Mouse (Mus musculus): Measurements from ENCODE around the gene Acot11. TPM values are rescaled to one million over a fixed set of nuclear protein-coding genes. Genes with fewer than 3 reads are reported as not detected.

Acot11 gene
- 7.2 and 11.2 TPM in 2 replicates for polyA plus RNA-seq (2012; rRNA removed)

DNA sequence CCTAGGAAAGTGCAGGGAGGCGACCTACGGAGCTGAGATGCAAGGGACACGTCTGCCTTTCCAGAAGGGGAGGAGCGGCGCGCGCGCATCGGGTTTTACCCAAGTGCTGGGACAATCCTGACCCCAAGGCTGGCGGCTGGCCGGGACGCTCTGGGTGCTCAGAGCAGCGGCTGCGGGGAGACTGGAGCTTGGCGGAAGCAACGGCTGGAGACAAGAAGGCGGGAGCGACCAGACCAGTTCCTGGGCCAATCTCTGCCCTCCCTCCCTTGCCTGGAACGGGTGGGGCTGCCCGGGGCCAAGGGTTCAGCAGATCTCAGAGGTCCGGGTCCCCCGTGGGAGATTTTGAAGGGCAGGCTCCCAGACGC is at the start of gene Acot11:
Gene Acot11, minus strand, starts transcription at position 89 of the 365 bp plus-strand sequence.
- DNase-seq (ENCODE audit: low spot score) = peak; percentile 49

DNA sequence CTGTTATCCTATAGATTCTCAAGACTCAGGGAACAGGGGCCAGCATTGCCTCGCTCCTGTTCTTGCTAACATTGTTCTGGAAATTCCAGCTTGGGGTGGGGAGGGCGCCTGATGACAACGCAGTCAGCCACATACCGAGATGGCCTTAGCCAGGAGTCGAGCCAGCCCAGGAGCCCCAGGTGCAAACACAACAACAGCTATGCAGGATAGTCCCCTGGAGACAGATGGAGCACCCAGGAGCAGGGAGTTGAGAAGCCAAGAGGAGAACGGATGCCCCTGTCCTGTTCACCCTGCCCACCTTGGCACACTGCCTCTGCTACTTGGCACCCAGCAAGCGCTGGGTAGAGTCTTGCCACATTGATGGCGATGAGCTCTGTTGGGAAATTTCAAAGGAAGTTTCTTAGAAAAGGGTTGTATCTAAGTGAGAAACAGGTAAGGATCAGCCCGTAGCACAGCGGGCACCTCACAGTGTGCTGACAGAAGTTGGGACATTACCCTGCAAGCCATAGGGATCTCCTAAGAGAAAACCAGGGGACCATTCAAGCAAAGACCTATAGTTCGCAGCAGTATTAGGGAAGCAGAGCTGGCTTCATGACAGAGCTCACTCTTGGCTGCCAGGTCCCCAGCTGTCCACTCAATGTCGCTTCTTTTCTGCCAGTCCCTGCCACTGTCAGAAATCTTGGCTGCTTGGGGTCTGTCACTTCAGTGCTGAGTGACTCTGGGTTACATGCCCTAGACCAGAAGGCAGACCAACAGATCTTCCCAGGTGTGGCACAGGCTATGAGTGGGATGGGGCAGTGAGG is 43.7 kb upstream of the Acot11 start:
- no peak for DNase-seq (ENCODE audit: low spot score)

DNA sequence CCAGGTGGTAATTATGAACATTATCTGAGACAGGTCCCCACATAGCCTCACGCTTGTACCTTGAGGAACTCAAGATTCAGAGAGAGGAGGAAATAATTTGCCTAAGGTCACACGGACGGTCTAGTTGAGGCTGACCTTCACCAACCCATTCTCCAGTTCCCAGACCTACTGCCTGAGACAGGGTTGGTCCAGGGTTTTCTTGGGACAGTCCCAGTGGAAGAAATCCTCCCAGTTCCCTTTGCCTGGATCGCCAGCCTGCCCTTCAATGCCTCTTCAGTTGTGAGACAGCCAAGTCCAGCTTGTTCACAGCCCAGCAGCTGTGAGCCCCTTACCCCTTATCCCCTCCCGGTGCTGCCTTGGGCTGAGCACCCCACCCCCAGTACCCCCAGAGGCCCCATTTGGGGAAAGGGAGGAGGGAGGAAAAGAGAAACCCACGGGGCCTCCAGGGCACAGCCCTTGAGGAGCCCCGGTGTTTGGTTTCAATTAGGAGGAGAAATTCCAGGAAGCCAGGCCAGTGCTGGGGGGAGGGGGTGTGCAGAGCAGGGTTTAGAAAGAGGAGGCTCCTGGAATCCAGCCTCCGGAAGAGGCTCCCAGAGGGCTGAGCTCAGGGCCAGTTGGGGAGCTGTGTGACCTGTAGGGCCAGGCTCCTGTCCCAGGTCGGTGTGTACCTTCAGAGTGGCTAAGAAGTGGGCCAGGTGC is 42.9 kb upstream of the Acot11 start:
- no peak for DNase-seq (ENCODE audit: low spot score)

DNA sequence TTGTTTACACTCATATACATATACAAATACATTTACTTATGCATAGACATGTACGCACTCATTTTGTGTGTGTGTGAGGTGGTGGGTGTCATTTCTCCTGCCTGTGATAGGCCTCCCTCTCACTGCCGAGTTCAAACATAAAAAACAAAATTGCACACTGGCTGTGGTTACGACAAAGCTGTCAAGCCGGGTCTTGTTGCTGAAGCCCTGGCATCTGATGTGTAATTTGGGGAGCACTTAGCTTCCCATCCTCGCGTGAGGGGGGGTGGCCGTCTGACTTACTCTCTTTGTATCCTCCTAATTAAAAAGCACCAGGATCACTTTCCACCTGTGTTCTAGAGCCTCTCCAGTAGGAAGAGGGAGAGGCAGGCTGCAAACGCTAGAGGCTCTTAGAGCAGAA is 37.8 kb upstream of the Acot11 start:
- DNase-seq (ENCODE audit: low spot score) = peak; percentile 19

DNA sequence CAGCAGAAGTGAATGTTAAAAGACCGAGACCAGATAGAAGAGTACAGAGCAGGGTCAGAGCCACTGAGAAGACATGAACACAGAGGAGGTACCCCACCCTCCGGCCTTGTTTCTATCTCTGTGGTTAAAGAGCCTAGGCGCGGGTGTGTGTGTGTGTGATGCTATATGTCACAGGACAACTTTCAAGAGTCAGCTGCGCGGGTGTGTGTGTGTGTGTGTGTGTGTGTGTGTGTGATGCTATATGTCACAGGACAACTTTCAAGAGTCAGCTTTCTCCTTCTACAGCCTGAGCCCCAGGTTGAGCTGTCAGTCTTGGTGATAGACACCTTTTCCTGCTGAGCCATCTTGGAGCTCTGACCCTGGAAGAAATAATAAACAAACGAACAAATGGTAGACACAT is 37.1 kb upstream of the Acot11 start:
- DNase-seq (ENCODE audit: low spot score) = no peak

DNA sequence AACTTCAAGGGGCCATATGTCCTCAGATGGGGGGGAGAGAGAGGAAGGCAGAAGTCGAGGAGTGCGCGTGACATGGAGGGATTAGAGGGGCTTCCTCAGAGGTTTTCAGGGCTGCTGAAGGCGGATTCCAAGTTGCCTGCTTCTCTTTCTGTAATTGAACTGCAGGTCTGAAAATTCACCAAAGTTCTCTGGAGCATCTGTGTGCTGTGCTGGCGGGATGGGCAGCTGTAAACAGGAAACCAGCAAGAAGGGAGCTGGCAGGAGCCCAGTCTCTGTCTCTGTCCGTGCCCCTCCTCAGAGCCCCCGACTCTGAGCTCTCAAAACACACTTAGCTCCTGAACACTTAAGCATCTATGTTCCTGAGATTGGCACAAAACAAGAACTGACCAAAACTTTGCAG is 36.5 kb upstream of the Acot11 start:
- DNase-seq (ENCODE audit: low spot score) = peak; percentile 18

DNA sequence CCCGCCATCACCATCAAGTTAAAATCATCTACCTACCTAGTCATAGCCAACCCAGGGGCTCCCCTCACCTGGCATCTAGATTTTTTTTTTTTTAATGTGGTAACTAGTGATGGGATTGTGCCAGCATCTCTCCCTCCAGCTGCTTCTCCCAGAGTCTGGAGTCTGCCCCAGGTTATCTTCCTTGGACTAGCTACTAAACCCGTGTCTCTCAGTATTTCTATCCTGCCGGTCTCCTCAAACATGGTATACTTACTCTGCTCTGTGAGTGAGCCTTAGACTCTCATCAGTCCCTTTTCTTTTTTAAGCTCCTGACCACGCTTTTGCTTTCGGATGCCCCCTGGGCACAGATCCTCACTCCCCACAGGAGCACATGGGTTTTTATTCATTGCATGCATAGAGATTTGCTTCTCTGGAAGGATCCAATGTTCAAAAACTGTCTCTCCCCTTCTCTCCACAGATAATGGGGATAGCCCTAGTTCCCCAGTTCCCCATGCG is 35.9 kb upstream of the Acot11 start:
- peak; percentile 15 for DNase-seq (ENCODE audit: low spot score)

DNA sequence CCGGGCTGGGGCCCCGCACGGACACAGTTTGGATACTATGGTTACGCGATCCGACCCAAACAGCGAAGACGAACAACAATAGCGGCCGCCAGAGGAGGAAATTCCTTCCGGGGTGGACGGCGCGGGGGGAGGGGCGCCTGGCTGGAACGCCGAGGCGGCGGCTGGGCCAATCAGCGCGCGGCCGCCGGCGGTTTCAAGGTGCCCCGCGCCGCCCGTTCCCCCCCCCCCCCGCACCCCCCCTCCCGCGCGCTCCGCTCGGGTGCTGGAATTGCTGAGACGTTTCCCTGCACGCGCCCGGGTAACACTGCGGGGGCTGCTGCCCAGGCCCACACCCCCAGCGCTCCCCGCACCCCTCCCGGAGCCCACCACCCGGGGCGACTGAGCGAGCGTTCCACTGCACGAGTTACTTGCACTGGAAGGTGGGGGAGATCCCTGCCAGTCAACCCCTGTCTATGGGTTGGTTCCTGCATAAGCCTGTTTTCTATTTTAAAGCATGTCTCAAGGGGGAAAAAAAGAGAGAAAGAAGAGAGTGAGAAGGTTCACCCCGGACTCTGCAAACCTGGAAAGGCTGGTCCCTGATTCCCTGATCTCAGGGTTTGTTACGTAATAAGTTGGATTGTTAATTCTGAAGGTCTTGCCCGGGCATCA is 35.3 kb upstream of the Acot11 start:
- DNase-seq (ENCODE audit: low spot score) = peak; percentile 86

DNA sequence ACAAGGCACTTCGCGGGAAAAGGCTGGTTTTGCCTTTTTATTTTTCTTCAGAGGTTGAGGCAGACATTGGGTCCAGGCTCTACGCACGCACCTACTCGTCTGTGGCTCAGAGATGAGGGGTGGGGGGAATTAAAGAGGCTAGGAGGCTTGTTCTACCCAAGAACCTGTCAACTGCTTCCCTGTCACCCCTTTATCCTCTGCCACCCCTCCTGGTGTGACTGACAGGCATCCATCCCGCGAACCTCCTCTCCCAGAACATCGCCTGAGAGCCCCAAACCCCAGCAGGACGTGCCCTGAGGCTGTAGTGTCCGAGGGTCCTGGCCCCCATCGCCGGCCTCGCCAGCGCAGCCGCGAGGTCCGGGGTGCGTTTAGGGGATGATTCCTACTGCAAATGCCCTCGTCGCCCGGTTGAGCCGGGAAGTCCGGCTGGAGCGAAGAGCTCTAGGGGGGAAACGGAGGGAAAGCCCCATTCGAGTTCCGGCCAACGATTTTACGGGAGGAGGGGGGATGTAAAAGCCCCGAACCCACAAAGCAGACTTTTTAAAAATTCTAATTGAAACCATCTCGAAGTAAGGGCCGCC is 34.5 kb upstream of the Acot11 start:
- DNase-seq (ENCODE audit: low spot score) = peak; percentile 55

DNA sequence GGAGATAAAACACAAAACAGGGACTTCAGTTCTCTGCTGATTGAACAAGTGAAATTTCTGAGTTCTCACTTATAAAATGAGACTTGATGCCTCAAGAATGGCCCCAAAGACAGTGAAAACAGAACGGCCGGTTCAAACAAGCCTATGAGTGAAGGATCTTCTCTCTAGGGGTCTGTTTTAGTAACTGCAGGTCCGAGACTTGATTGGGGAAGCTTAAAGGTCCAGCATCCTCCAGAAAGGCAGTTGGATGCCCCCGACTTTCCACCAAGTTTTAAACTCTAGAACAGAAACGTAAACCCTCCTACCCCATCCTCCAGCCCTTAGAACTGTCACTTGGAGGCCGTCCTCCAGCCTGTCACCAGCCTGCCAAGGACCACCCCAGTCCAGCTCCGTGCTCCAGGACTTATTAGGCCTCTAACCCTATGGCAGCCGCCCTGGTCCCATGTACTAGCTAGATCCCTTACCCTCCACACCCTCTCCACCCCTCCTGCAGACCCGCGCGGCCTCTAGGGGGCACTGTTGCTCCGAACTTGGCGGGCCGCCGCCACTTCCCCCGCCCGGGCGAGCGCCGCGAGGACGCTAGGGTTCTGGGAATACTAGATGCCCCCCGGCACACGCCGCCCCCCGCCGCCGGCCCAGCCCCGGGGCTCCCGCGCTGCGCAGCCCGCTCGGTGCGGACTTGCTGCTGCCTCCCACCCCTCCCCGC is 33.9 kb upstream of the Acot11 start:
- DNase-seq (ENCODE audit: low spot score) = peak; percentile 99

DNA sequence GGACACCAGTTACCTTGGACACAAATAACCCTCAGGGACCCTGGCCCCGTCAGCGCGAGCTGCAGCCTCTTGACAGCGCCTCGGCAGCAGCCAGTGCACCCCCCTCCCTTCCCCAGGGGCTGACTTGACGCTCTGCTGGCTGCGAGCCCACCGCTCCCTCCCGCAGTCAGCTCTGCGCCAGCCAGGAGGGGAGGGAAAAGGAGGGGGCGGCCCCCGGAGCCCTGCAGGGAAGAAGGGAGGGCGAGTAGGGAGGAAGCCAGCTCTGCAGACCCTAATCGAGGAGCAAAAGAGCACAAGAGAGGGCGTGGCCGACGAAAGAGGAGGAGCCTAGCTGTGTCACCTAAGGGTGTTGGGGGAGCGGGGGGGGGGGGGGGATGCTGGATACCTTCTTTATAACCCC is 33.2 kb upstream of the Acot11 start:
- peak; percentile 45 for DNase-seq (ENCODE audit: low spot score)

DNA sequence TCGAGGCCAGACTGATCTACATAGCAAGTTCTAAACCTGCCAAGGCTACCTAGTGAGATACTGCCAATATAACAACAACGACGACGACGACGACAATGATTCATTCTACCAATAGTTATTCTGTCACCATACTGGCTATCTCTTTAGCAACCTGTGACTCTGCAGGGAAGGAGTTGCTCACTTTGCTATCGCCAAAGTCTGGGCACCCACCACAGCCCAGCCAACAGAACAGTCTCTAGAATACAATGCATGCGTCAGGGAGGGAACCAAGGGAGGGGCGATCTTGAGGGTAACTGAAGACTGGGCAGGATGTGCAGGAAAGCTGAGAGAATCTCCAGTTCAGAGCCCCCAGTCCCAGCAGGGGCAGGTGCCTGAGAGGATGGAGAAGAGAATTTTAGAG is 32.6 kb upstream of the Acot11 start:
- DNase-seq (ENCODE audit: low spot score) = peak; percentile 20

DNA sequence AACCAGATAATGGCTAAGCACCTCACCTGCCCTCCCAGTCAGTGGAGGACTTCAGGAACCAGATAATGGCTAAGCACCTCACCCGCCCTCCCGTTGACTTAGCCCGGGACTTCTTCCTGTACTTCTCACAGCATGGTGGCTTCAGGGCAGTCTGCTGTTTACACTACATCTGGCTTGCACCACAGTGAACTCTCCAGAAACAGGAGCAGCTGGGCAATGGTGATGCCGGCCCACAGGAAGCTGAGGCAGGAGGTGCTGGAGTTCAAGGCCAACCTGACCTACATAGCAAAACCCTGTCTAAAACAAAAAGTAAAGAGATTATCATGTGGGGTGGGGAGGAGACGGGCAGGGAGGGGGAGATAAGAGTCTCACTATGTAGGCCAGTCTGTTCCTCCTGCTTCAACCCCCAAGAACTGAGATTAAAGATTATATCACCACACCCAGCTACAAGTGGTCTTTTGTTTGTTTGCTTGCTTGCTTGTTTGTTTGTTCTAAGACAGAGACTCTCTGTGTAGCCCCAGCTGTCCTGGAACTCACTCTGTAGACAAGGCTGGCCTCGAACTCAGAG is 25.8 kb upstream of the Acot11 start:
- DNase-seq (ENCODE audit: low spot score) = no peak

DNA sequence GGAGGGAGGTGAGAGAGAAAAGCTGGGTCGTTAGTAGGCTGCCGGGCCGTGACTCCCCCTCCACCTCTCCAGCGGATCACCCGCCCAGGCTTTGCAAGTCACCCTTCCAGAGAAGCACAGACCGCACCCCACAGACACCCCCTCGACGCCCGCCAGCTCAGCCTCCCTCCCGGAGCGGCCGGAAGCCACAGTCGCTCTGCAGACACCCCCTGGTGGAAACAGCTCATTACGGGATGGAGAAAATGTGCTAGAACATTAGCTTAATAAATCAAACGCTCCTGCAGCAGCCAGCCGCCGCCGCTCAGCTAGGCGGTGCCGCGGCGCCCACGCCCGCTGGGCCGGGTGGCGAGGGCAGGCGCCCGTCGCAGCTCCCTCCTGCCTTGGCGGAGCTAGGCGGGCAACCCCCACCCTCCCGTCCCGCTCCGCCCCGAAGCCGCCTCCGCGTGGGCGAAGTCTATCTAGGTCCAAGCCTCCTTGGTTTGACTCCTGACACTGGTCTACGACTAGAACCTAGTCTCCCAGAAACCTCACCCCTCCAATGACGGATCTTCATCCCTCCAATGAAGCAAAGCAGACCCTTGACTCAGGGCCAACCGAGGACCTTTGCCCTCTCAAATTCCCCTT is 23.1 kb upstream of the Acot11 start:
- DNase-seq (ENCODE audit: low spot score) = peak; percentile 52

DNA sequence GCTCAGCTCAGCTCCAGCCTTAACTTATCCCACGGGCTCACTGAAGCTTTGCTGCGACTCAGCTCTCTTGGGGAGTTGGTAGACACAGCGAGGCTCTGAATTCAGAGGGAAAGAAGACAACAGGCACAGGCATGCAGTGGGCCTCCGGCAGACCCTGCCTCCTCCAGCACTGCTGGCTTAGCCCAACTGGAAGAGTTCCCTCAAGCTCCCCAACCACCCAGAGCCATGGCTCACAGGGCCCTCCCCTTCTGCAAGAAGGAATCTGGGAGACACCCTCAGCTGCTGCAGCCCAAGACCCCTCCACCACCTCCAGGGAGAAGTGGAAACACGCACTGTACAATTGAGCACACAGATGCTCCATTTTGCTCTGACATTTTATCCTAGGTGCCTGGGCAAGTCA is 20.4 kb upstream of the Acot11 start:
- DNase-seq (ENCODE audit: low spot score) = no peak

DNA sequence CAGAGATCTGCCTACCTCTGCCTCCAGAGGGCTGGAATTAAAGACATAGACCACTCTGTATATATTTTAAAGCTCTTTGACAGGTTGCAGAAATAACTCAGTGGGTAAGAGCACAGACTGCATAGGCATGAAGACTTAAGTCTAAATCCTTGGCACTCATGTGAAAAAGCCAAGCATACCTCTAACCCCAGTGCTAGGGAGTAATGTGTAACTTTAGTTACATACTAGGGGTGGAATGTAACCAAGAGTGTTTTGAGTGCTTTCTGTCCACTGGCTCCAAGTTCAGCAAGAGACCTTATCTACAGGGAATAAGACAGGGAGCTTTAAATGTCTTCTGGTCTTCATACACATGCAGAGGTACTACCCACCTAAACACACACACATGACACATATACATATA is 14.6 kb upstream of the Acot11 start:
- DNase-seq (ENCODE audit: low spot score) = no peak

DNA sequence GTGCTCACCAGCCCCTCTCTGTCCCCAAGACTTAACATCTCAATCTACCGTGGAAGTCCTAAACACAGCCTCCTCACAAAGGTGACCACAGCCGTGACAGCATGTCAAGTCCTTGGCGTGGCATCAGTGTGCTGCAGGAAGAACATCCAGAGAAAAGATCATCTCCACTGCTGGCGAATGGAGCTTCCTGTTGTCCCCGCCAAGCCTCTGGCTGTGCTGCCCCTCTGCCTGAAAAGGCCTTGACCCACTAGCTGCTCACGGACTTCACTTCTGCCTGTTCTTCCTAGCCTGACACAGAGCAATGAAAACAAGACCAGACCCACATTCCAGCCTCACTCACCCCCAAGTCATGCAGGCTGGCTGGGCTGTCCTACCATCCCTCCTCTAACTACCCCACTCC is 13.5 kb upstream of the Acot11 start:
- DNase-seq (ENCODE audit: low spot score) = no peak

DNA sequence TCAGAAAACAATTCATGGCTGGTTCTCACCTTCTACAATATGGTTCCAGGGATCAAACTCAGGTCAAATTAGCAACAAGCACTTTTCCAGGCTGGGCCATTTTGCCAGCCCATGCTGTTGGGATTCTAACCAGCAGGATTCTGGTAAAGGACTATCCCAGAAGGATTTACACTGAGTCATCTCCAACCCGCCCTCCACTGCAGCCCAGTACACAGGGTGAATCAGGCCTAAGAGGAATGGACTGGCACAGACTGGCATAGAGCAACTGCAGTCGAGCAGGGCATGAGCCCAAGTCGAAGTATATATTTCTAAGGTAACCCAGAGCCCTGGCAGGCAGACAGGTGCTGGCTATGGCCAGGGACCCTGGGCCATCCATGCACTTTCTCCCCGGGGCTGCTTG is 12.2 kb upstream of the Acot11 start:
- no peak for DNase-seq (ENCODE audit: low spot score)

DNA sequence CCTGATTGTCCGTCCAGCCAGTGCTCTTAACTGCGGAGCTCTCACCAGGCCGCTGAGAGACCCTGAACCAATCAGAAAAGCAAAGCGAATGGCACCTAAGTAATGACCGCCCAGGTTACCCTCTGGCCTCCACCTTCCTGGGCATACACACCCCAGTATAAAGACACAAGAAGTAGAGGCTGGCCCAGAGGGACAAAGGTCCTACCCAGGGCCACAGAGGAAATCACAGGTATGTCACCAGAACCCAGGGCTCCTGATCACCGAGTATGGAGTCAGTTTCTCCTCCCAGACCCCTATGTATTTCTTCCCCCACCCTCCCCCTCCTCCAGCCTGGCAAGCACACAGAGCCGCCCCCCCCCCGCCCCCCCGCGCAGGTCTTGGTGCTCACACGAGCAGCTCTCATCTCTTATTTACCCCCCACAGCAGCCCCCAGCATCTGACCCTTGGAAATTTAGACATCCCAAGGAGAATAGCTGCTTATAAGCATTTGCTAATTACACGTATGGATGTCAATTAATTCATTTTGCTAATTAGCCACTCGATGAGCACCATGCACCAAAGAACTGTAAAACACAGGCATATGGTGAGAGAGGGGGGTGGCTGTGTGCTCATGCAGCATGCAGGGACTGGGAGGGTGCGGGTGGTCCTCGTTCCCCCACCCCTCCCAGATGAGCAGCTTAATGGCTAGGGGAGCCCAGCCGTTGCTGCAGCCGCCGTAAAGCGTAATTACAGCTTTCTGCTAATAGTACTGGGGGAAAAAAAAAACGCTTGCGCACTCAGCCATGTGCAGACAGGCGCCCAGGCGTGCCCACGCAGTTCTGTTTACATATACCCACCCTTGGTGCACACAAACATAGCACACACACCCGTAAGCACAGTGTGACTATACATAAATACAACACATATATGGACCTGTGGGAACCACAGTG is 10.9 kb upstream of the Acot11 start:
- DNase-seq (ENCODE audit: low spot score) = no peak

DNA sequence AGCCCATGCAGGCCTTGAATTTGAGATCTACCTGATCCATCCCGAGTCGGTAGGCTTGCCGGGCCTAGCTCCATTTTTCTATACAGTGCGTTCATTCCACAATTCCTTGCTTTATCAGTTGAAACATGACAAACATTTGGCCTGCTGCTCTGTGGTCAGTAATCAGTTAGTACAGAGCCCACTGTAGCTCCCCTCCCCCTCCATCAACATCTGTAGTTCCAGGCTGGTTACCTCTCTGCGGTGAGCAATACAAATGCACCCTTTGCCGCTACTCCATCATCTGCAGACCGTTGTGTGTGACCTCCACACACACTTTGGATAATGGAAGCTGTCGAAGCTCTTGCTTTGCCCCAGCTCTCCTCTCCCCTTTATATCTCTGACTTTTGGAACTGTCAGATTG is 6.4 kb upstream of the Acot11 start:
- DNase-seq (ENCODE audit: low spot score) = no peak
